Mouse (Mus musculus) hematopoietic stem cell, adult 5-6 weeks (primary cell): Measurements from ENCODE around the gene Galc. TPM values are rescaled to one million over a fixed set of nuclear protein-coding genes. Genes with fewer than 3 reads are reported as not detected.

Experiments
- ATAC-seq, 2 experiments: fragments of 125-278 bp in 1 of 2; replicated peaks in 1 of 2; 2 replicates each; pipeline ENCODE4 v1.8.0; 2016 to 2017; ENCODE audit warnings: inconsistent platforms in 2 of 2, mild to moderate bottlenecking in 2 of 2, moderate number of reproducible peaks in 2 of 2, low read depth in 1 of 2, moderate TSS enrichment in 1 of 2; ENCODE audit not compliant: low FRiP score in 2 of 2, poor library complexity in 2 of 2, severe bottlenecking in 2 of 2, insufficient read depth in 1 of 2, low TSS enrichment in 1 of 2
- total RNA-seq: library from RNA; stranded (forward); fragments of 172-1452, 232-1000 nt; gene quantifications from 2 replicates; pipeline ENCODE4 v1.2.3, GENCODE M21; 2017

Galc gene
- total RNA-seq, 1 experiment from 2014 or later = 10.0 TPM

DNA sequence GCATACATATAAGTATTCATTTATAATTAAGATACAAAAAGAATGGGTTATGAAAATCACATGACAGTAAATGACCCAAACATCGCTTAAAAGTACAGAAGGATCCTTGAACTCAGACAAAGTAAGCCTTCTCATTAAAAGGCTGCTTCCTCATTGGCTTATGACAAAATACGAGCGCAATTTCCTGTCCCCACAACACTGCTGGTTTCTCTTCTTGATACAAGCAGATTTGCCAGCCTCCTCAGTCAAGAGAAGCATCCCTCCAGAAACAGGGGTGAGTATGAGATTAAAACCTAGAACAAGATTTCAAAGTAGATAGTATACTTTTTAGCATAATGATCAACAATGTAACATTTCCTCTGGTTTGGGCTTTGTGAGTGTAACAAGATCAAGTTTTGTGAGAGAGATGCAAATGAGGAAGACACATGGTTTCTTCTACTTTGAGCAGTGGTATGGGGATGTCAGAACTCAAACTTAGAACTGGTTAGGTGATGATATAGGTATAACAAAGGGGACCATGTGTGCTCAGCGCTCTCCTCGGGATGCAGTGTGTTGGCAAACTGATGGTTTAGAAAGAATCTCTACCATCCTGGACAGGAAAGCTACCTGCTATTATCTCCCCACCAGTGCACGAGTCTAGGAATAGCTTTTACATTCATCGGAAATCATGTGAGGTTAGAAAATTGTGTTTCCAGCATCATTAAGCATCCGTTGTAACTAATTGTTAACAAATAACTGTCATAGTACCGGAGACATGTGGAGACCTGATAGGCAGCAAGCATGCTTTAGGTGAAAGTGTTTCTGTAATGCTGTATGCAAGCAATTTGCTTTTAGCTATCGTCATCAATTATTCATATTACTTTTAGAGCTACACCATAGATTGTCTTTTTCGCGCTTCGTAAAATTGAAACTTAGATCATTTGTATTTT, 9.4 kb upstream of the Galc start, which contains the start of gene Gpr65:
Gene Gpr65 (plus strand): TSS at position 195 of the 929 bp plus-strand sequence.
- peak; percentile 42 to 46; a peak in 3 of 4 replicates for ATAC-seq

- no peak for ATAC-seq
Observed at GRCm38 (mm10) chr12:98265697-98266096, 6.4 kb upstream of the Galc start.

GRCm38 (mm10) chr12:98259518-98259852, 226 bp upstream of the Galc start:
- ATAC-seq = no peak

- no peak for ATAC-seq
Observed at GRCm38 (mm10) chr12:98258371-98258844, 851 bp downstream of the Galc start.

DNA sequence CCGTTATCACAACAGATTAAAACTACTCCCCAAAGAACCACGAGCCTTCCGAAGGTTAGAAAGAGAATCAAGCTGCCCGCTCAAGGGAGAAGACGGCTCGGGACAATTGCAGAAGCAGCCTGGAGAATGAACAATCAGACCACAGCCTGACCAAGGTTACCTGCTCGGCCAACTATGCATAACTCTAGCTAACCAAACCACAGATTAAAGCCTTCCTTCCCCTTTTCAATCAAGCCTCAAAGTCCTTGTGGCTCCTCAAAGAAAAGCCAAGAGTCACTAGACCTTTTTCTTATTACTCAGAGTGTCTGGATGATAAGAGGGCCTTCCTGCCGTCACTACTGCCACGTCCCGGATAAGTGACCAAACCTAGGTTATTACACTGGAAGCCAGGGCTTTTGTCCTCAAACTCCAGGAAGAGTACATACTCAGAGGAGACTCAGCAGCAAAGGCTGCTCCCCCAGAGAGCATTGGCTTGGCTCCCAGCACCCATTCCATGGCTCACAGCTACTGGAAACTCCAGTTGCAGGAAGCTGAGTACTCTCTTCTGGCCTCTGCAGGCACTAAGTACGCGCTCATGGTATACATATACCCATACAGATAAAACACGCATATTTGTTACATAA, 3.8 kb downstream of the Galc start:
- peak; percentile 66 to 71 for ATAC-seq

DNA sequence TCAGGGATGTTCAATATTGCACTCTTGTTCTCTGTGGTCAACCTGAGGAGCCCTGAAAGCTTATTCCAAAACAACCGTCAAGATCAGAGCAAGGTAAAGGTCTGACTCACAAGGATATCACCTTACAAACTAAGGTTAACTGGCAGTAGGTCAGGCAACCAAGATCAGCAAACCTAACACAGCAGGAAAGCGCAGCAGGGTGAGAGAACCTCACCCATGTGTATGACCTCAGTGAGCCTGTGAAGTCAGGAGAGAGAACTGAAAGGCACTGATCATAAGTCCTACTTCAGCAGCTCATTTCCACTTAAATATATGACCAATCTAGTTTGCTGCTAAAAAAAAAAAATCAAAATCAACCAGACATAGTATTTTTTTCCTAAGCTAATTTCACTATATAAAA, 6.8 kb downstream of the Galc start:
- ATAC-seq = no peak

DNA sequence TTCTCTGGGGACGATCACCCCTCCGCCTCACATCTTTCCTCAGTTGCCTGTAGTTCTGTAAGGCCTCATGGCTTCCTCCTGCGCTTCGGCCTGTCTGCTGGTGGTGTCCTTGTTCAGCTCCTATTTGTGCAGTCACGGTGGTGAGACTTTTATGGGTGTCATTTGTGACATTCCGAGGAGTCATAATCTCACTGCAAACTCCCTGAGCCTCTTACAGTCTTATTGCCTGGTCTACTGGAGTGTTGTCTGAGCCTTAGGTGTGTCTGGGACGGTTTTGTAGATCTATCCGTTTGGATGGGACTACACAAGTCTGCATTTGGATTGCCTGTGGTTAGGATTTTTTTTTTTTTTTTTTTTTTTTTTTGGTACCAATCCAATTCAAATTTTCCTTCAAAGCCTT, 8.9 kb downstream of the Galc start:
- ATAC-seq = no peak

- peak; percentile 17 to 57; a peak in 2 of 4 replicates for ATAC-seq
Observed at GRCm38 (mm10) chr12:98249671-98250070, 9.6 kb downstream of the Galc start.

GRCm38 (mm10) chr12:98246835-98247234, 12.4 kb downstream of the Galc start:
- peak; percentile 88 to 94 for ATAC-seq

DNA sequence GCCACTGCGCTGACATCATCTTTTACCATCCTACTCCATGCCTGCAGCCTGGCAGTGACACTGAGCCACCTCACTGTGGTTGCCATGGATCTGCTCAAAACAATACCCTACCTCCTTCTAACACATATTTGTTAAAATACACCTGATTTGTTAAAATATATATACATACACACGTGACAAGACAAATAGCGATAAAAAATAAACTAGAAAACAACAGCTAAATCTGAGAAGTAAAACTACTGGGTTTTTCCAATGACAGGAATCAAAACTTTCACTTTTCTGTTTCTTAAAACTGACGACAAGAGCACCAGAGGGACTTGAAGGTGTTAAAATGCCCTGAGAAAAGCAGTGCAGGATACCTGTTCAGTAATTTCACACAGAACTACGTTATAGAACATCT, 14.4 kb downstream of the Galc start:
- ATAC-seq = no peak

GRCm38 (mm10) chr12:98244161-98244560, 15.1 kb downstream of the Galc start:
- no peak for ATAC-seq

DNA sequence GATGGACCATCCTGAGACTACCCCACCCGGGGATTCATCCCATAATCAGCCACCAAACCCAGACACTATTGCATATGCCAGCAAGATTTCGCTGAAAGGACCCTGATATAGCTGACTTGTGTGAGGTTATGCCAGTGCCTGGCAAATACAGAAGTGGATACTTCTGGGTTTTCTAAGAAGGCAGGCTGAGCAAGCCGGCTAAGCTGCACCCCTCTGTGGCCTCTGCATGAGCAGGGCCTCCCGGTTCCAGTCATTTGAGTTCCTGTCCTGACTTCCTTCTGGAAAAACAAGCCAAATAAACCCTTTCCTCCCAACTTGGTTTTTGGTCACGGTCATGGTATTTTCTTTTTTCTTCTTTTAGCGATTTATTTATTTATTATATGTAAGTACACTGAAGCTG, 20.8 kb downstream of the Galc start:
- peak; percentile 56 to 62; a peak in 1 of 4 replicates for ATAC-seq

- ATAC-seq = peak in 1 of 2 experiments; percentile 17; a peak in 1 of 4 replicates
Observed at GRCm38 (mm10) chr12:98227037-98227436, 32.2 kb downstream of the Galc start.

DNA sequence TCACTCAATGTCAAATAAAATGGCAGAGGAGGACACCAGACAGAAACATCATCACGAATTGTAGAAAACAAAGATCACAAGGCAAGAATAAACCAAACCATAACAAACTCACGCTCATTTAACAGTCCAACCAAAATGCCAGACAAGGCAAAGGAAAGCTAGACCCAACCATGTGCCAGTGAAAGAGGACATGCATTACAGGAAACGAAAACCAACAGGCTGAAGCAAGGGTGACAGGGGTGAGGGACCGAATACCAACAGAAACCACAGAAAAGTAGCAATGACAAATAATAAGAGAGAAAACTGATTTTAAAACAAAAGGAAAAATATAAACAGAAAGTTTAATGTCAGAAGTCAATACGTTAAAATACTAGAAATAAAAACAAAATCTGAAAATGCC, 36.0 kb downstream of the Galc start:
- ATAC-seq = 0 out of 4 replicates have a peak, but pooled peaks of 1 of the 2 experiments have one; percentile 17

DNA sequence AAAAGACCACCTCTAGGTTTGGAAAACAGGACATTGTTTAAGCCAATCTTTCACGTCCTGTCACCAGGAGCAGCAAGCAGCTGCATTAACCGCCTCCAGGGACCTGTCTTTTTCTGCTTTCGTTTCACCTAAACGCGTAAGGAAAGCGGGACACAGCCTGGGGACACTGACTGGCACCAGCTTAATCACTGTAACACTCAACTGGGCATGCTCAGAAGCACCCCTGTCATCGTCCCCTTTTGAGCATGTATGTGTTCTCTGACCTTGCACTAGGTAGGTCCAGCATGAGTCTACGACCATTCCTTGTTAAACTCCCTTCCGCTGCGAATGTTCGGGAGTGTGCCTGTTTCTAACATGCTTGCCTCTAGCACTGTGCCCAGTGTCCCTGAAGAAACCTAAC, 42.8 kb downstream of the Galc start:
- no peak; a peak in 1 of 4 replicates for ATAC-seq

GRCm38 (mm10) chr12:98215512-98215911, 43.7 kb downstream of the Galc start:
- peak; percentile 61 to 70 for ATAC-seq

- no peak for ATAC-seq
Observed at GRCm38 (mm10) chr12:98214191-98214590, 45.1 kb downstream of the Galc start.

GRCm38 (mm10) chr12:98213791-98214190, 45.5 kb downstream of the Galc start:
- ATAC-seq = no peak
